Mouse (Mus musculus) gastrocnemius, postnatal 25 days (tissue): ENCODE data around the gene Zfp428. TPM values are rescaled to one million over a fixed set of nuclear protein-coding genes. Genes with fewer than 3 reads are reported as not detected.
"Not testable (repeated sequence)": the region's sequence is repeated elsewhere in the genome, so short reads cannot be mapped to it uniquely, and the experiment has no call there.

Experiments used
- DNase-seq: peaks from one replicate; pipeline ENCODE4 v3.0.0; 2022
- total RNA-seq, 2 experiments: library from RNA; stranded (reverse); gene quantifications; 1 replicate in 1 of 2; 2 replicates in 1 of 2; pipeline ENCODE4 v1.2.3; 2021

The Zfp428 gene
- total RNA-seq, 2 experiments from 2014 or later = 4.0 TPM

DNA sequence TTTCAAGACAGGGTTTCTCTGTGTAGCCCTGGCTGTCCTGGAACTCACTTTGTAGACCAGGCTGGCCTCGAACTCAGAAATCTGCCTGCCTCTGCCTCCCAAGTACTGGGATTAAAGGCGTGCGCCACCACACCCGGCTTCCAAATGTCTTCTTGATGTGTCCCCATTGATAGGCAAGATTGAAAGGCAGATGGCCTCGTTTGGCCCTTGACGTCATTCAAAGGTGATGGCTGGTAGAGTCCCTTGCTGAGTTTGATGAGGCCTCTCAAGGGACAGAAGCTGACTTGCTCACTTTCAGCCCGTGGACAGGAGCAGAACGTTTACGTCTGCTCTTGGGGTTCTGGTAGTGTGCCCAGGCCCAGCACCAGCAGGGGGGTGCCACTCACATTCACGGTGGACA lies 13.2 kb downstream of the Zfp428 start:
- not testable (repeated sequence) for DNase-seq

DNA sequence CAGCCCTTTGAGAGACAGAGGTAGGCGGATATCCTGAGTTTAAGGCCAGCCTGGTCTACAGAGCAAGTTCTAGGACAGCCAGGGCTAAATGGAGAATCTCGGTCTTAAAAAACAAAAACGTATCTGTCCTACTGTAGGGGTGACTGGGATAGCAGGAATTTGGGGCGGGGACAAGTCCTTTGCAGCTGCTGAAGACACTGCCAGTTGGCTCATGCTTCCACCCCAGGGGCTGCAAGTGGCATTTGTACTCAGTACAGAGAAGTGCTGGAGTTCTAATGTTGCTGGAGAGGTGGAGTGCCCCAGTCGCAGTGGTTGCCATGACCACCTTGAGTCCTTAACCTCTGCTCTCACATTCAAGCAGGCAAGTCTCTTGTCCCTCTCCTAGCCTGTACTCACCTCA lies 16.0 kb downstream of the Zfp428 start:
- DNase-seq = no peak

DNA sequence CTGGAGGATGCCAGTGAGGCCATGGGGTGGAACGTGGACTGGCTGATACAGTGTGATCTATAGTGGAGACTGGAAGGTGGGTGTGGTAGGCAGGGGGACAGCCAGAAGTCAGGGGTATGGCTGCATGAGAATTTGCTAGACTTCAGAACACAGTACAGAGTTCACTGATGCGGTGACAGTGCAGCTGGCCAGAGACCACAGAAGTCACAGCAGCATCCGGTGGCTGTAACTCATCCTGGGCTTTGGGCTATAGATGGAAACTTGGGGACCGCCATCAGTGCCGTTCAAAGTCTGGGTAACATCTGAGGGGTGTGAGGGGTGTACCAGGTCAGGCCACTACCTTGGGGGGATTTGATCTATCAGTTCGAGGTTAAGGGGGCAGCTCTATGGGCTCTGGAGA lies 16.9 kb downstream of the Zfp428 start:
- no peak for DNase-seq

DNA sequence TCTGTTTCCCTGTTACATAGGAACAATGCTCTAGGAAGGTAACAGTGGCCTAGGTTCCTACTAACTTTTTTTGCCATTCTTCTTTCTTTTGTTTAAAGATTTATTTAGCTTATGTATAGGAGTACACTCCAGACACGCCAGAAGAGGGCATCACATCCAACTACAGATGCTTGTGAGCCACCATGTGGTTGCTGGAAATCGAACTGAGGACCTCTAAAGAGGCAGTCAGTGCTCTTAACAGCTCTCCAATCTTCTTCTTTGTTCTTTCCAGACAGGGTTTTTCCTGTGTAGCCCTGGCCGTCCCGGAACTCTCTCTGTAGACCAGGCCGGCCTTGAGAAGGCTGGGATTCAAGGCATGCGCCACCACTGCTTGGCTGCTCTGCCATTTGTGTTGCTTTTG lies 18.2 kb downstream of the Zfp428 start:
- no peak for DNase-seq

DNA sequence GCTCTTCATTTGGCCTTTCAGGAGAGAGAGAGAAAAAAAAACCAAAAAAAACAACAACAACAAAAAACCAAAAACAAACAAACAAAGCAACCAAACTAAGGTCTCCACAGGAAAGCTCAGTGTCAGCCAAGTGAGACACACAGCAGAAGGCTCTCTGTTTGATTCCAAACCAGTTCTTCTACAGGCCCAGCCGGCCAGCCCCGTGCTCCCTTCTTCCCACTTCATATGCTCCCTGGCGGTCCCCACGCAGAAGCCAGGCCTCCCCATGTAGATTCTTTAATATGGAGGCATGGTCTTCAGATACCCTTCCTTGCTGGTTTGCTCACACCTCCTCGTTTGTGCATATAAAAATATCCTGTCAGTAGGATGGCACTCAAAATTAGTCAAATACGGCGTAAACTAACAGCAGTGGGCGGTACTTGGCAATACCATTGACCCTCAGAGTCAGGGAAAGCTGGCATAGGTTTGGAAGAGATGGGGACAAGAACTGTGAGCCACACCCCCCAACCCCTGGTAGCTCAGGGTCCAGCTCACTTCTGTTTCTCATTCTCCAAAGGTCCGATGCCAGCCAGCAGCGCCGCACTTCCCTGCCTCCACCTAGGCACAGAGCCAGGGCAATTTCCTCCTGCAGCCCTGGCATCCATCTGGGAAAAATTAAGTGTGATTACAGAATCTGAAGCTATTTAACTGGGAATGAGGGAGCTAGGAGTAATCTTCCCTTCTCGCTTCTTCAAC lies 19.0 kb downstream of the Zfp428 start:
- DNase-seq = no peak

DNA sequence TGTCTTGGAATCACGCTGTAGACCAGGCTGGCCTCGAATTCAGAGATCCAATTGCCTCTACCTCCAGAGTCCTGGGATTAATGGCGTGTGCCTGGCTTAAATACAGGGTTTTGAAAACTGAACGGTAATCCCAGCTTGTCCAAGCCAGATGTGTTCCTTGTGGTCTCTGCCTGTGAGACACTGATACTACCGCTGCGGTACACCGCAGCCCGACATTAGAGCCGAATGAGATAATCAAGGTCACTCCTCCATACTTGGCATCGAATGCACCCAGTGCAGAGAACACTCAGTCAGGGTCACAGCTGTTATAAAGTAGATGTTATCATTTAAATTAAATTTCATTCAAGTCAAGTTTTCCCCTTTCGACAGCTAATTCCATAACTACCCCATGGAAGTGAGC lies 22.1 kb downstream of the Zfp428 start:
- no peak for DNase-seq

DNA sequence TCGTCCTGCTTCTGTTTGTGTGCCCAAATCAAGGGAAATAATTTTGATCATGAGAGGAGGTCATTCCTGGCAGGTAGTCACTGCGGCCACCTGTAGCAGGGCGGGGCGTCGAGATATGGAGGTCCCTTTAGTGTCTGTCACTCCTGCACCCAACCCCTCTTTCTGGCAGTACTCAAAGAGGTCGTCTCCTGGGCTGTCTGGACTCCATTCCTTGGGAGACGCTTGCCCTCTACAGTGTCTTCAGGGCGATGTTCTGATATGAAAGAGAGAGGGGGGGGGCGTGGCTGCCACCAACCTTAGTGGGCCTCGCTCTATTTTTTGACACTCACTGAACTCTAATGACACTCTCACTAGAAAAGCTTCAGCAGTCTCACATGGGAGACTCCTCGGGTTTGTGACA lies 22.8 kb downstream of the Zfp428 start:
- no peak for DNase-seq

DNA sequence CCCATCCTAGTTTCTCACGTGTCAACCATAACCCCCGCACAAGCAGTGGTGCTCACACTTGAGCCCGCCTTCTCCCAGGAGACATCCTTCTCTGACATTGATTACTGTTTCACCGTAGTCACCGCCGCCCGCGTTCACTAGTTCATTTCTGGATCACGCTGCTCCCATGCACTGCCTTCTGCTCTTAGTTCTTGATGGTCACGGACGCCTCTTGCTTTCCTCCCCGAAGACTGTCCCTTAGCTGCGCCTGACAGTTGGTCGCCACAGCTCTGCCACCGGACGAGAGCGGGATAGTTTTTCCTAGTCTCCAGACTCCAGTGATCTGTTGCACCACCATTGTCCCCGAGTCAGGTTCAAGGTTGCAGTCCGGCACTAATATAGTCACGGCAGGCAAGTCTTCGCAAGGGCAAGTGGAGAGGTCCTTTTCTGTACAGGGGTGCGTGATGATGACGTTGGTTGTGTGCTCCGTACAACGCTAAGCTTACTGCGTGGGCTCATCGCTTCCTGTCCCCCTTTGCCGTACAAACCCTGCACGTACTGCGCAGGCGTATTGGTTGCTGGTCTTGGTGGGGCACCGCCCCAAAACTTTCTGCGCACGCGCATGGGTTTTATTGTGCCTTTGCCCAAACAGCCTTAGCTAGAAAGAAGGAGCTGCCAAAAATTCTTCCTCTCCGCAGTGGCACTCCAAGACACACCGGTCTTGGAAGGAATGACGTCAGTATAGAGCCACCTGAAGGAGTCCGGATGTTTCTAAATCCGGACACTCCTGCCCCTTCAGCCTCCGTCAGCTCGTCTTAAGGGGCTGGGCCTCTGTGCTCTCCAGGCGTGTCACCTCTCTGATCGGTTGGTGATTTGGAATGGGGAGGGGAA lies 23.5 kb downstream of the Zfp428 start, which contains the start of gene Irgq:
Gene Irgq (plus strand): TSS at position 628 of the 870 bp plus-strand sequence.
- peak; percentile 96 for DNase-seq

DNA sequence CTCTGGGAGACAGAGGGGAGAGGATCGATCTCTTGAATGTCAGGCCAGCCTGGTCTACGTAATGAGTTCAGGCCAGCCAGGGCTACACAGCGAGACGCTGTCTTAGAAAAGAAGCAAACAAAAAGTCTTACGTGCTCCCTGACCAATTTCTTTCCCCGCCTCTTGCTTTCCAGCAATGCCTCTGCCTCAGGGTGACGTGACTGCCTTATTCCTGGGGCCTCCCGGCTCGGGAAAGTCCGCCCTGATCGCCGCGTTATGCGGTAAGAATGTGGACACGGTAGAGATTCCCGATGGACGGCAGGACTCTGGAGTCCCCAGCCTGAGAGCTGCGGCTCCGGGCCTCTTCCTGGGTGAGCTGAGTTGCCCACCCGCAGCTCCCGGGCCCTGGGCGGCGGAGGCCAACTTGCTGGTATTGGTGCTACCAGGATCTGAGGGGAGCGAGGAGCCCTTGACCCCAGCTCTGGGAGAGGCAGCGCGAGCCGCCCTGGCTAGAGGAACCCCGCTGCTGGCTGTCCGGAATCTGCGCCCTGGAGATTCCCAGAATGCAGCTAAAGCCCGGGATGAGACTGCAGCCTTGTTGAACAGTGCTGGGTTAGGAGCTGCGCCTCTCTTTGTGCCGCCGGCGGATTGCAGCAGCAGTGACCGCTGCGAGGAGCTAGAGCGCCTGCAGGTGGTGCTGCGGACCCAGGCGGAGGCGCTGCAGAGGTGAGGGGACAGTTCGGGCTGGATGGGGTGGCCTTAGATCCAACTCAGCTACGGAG lies 24.6 kb downstream of the Zfp428 start:
- peak; percentile 68 for DNase-seq

DNA sequence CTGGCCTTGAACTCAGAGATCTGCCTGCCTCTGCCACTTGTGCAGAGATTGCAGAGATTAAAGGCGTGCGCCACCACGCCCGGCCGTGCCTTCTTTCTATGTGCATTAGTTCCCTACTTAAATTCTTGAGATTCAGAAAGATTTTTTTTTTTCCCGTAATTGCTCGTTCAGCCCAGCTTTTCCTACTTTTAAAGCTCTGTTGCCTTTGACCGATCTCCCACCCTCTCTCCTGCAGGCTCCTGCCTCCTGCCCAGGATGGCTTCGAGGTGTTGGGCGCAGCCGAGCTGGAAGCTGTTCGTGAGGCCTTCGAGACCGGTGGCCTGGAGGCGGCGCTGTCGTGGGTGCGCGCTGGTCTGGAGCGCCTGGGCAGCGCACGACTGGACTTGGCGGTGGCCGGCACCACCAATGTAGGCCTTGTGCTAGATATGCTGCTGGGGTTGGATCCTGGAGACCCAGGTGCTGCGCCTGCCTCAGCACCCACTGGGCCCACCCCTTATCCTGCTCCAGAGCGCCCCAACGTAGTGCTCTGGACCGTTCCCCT lies 26.3 kb downstream of the Zfp428 start:
- no peak for DNase-seq

DNA sequence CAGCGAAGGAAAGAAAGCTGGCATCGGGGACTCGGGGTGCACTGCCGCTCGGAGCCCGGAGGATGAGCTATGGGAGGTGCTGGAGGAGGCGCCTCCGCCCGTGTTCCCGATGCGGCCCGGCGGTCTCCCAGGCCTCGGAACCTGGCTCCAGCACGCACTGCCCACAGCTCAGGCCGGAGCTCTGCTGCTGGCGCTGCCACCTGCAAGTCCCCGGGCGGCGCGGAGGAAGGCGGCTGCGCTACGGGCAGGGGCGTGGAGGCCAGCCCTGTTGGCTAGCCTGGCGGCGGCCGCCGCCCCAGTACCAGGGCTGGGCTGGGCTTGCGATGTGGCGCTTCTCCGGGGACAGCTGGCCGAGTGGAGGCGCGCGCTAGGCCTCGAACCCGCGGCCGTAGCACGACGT lies 27.0 kb downstream of the Zfp428 start:
- no peak for DNase-seq

DNA sequence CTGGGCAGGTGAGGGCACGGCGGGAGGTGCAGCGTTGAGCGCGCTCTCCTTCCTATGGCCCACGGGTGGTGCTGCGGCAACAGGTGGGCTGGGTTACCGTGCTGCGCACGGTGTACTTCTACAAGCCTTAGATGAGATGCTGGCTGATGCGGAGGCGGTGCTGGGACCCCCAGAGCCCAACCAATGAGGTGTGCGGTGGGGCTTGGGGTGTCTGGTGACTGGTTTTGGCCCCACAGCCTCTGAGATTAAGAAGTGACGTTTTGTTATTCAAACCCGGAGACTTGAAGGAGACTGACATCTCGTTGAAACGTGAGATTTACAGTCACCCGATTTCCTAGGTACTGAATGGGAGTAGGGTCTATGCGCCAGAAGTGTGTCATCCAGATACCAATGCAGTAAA lies 27.5 kb downstream of the Zfp428 start:
- no peak for DNase-seq

DNA sequence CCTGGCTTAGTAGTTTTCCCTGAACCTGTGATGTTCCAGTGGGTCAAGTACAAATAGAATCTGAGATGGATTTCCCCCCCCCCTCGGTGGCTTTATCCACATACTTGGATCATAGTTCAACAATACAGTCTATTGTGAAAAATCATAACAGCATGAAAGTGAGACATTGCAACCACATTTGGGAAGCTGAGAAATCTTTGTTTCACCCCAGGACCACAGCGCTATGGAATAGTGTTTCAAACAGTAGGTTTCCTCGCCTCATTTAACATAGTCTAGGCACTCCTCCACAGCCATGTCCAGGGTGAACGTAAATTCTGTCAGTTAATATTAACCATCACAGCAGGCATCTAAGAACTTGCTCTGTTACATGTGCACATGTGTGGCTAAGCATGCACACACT lies 30.3 kb downstream of the Zfp428 start:
- no peak for DNase-seq

DNA sequence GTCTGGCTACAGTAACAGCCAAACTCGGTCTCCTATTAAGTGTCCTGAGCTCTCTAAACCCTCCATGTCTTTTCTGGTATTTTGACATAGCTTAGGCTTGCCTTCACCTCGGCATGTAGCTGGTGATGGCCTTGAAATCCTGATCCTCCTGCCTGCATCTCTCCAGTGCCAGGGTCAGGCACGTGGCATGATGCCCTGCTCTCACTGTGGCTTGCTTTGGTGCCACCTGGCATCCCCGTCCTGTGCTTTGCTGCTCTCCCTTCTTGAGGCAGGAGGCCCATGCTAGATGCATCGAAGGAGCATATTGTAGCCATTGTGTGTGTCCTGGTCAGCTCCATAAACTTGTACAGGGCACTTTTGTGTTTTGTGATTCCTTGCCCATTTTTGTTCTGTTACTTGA lies 30.8 kb downstream of the Zfp428 start:
- no peak for DNase-seq

DNA sequence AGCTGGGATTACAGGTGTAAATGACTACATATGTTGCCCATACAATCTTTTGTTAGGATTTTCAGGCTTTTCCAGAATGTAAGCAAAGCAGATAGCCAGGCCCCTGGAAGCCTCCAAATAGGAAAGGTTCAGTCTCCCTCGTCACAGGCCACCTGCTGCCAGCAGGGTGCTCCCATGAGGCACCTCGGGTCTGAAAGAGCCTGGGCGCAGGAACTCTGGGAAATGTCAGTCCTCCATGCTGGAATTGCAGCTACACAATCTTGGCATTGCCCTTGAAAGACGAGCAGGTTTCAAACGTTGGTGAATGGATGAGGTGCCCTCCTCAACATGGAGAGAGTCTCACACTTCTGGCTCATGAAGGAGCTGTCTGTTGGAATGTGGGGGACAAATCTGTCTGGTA lies 31.3 kb downstream of the Zfp428 start:
- DNase-seq = no peak

DNA sequence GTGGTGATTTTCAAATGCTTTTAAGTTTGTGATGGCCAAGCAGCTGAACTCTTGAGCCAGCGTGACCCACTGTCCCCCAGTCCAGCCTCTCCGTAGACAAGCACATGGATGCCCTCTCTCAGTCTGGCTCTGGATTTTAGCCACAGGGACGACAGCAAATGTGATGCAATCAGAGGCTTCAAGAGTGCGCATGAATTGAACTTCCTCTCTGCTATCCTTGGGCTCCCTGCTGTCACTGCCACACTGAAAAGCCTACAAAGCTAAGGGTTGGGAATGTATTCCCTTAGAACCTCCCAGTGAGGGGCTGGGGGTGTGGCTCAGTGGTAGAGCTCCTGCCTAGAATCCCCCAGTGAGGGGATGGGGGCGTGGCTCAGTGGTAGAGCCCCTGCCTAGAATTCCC lies 31.9 kb downstream of the Zfp428 start:
- no peak for DNase-seq

DNA sequence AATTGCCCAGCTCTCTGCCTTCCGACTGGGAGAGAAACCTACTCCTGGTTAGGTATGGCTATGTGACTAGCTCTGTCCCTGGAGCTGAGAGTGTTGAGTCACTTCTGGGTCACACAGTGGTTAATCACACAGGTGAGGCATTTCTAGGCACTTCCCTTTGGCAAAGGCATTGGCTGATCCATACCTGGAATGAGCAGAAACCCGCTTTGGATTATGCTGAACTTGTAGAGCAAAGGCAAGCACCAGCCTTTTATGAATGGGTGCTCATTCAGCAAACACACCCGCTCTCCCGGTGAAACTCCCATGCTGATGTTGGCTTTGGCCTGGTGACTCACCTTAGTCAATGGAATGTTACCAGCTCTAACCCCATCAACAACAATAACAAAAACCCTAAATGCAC lies 32.9 kb downstream of the Zfp428 start:
- no peak for DNase-seq

DNA sequence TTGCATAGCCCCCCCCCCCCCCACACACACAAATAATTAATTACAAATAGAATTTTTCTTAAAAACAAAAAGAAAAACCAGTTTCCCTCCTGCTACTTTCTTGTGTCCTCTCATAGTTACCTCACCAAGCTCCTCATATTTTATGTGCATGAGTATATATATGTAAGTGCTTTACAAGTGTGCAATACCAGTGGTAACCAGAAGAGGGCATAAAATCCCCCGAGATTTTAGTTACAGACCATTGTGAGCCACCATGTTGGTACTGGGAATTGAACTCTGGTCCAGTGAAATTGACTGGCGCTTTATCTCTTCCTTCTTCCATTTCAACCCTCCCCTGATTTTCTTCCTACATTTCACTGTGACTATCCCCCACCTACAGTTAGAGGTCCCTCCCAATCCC lies 37.7 kb downstream of the Zfp428 start:
- no peak for DNase-seq

DNA sequence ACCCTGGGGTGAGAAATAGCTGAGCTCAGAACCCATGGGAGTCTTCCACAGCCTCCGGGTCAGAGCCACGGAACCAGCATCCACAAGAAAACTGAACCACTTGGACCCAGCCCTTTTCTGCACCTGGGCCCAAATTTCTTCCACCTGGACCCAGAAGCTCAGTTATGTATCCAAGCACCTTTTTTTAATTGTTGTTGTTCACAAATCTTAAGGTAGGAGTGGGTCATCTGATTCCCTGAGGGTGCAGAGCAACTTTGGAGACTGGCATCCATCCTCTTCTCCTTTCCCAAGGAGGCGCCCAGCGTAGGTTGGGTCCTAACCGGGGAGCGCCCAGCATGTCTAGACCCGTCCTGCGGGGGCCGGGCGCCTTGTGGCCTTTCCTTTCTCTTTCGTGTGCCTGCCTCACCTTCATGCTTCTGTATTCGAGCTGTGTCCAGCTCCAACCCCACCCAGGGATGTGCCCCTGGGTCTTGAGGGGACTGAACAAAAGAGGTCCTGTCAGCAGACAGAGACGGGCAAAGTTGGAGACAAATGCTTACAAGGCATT lies 39.3 kb downstream of the Zfp428 start, which contains the start of the genes Pinlyp and Xrcc1:
Gene Pinlyp (minus strand): TSS at position 51 of the 547 bp plus-strand sequence.
Gene Xrcc1 (plus strand): TSS at position 222 of the 547 bp plus-strand sequence.
- no peak for DNase-seq

DNA sequence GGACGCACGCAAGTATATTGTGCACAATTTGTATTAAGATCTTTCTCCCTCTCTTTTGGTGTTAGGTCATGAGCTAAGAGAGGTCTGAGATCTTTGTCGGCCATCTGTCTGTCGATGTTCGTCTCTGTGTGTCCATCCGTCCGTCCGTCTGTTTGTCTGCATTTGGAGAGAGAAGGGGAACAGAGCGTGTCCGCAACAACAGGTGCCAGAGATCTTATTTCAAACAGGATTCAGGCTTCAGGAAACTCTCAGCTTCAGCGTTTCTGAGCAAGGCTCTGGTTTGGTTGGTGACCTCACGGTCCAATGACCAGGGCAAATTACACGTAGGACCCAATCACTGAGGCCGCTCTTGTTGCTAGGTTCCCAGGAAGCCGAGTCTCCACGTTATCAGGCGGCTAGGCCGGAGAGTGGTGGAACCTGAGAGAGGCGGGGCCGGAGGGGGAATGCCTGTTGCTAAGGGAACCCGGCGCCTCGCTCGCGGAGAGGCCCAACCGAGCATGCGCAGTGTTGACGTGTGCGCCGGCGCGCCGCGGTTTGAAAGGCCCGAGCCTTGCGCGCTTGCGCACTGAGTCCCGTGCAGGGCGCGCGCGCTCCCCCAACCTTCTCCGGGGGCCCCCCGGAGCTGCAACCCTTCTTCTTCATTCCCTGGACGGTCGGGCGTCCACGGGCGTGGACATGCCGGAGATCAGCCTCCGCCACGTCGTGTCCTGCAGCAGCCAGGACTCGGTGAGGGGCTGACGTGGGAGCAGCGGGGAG lies 40.0 kb downstream of the Zfp428 start:
- DNase-seq = peak; percentile 99

DNA sequence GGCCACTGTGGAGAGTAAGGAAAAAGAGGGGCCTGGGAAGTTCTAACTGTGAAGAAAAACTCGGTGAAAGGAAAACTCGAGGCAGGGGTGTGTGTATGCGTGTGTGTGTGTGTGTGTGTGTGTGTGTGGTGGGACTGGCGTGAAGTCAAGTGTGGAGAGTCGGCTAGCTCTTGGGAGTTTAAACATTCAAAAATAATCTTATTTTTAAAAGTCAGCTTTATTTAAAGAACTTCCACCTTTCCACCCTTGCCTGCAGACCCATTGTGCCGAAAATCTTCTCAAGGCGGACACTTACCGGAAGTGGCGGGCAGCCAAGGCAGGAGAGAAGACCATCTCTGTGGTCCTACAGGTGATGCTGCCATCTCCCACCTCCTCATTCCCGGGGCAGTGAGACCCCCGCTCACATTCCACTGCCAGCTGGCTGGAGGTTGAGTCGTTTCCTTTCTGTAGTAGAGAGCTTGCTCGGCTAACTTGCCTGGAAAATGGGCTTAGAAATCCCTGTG lies 40.8 kb downstream of the Zfp428 start:
- DNase-seq = no peak
